Mouse (Mus musculus): ENCODE data around the gene Rin3.

GRCm38 (mm10) chr12:102320322-102320721 is 37.5 kb downstream of the Rin3 start:
- no peak for TF ChIP-seq ETS1 (IDR thresholded peaks at IDR 0.05; ENCODE audit: low read depth, low read length)
- TF ChIP-seq CTCF (IDR thresholded peaks at IDR 0.05 in 2 of 3, conservative IDR thresholded peaks at IDR 0.05 in 1 of 3; ENCODE audit: control insufficient read depth in 1 of 3, insufficient read depth in 1 of 3, low read depth in 2 of 3, low read length in 3 of 3, poor library complexity in 1 of 3, severe bottlenecking in 1 of 3) = no peak
- no peak for TF ChIP-seq EP300 (IDR thresholded peaks at IDR 0.05; ENCODE audit: low read depth in 1 of 2, low read length in 2 of 2)
- no peak for TF ChIP-seq JUND (IDR thresholded peaks at IDR 0.05; ENCODE audit: low read depth, low read length)
- TF ChIP-seq GATA1 (IDR thresholded peaks at IDR 0.05; ENCODE audit: low read depth, low read length) = no peak
- TF ChIP-seq POLR2AphosphoS5 (IDR thresholded peaks at IDR 0.05; ENCODE audit: borderline replicate concordance, low read depth, low read length) = no peak
- TF ChIP-seq ZC3H11A (IDR thresholded peaks at IDR 0.05; ENCODE audit: low read depth, low read length) = no peak
- no peak for TF ChIP-seq NRF1 (IDR thresholded peaks at IDR 0.05; ENCODE audit: insufficient read depth, low read depth, low read length, poor library complexity, severe bottlenecking)
- no peak for TF ChIP-seq KAT2A (conservative IDR thresholded peaks at IDR 0.05; ENCODE audit: low read depth, low read length)

Data from MEL (cell line).